Mouse (Mus musculus) left cerebral cortex, postnatal 25 days (tissue): ENCODE measurements around the gene Phc3. TPM values are rescaled to one million over a fixed set of nuclear protein-coding genes. Genes with fewer than 3 reads are reported as not detected.

ENCODE experiments used
- DNase-seq, 2 experiments: peaks; one replicate each; pipeline ENCODE4 v3.0.0; 2022; ENCODE audit warnings: low spot score in 2 of 2, mixed read lengths in 1 of 2
- intact Hi-C: fragments of 180-260 bp; cut with DNase I; formaldehyde crosslinking; loops from one replicate; pipeline ENCODE4 v1.15.1; 2025
- total RNA-seq, 2 experiments: library from RNA; stranded (reverse); gene quantifications; 2 replicates each; pipeline ENCODE4 v1.2.3; 2021

Phc3 gene
- total RNA-seq = 10 to 100 TPM; 35.5 to 38.8 TPM

DNA sequence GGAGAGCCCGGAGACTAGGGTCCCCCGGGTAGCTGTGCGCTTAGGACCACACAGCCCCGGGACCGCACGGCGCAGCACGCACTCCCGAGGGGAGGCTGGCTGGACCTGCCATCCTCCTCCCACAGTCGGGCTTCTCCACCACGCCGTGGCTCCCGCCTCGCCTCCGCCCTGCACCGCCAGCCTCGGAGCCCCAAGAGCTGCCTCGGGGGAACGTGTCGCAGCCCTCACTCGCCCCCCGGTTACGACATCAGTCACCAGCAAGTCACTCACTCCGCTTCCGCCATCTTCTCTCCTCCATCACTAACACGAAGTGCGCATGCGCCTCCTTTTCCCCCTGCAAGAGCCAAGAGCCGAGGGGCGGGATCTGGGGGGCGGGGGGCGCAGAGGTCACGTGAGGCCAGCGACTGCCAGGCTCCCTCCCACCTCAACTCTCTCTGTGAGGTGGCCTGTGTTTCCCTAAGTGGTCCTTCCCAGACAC is at the start of gene Phc3:
Gene Phc3 (minus strand): TSS at position 312 of the 478 bp plus-strand sequence.
- intact Hi-C loops = loop anchor here (2.0 to 10.0 kb wide), 2 partner anchors 28 to 166 kb away; no protein-coding TSS in a partner anchor

DNA sequence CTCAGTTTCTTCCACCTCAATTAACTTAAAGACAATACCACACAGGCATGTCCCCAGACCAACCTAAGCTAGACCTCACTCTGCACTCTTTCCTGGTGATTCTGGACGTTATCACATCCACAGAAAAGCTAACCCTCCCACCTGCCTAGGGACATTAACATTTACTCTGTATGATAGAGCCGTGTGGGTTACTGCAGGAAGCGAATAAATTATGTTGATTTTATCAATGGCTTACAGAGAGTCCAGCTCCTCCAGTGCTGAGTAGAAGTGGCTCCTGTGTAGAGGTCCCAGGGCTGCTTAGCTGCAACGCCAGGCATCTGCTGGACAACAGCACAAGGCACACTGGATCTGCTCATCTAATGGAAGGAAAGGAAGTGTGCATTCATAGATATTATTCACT is 48.4 kb upstream of the Phc3 start:
- intact Hi-C loops = no loop called here
- no peak for DNase-seq

More for the DNA sequence above, at the start of gene Phc3:
- DNase-seq = peak; percentile 93 to 95

DNA sequence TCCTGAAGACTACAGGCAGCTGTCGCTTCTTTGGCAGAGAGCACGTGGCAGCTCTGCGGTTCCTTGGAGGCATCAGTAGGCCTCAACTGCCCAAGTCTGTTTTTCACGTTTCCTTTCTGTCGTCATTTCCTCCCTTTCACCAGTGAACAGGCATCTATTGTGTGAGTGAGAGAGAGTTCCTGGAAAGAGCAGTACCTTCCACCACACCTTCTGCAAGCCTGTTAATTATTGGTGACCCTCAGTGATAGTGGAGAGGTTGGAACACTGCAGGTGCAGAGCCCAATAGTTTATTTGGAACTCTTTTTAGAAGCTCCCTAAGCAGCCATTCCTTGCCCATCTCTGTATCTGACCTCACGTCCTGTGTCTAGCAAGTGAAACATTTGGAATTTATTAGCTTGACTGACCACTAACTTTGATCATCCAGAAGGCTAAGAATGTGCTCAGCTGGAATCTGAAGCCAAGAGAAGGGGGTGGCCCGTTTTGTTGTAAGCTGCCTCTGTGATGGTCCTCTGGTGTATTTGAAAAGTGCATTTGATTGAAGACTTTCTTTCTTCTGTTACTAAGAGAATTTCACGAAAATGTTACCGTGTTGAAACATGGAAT is 47.5 kb upstream of the Phc3 start:
- DNase-seq = no peak
- intact Hi-C loops = no loop called here

DNA sequence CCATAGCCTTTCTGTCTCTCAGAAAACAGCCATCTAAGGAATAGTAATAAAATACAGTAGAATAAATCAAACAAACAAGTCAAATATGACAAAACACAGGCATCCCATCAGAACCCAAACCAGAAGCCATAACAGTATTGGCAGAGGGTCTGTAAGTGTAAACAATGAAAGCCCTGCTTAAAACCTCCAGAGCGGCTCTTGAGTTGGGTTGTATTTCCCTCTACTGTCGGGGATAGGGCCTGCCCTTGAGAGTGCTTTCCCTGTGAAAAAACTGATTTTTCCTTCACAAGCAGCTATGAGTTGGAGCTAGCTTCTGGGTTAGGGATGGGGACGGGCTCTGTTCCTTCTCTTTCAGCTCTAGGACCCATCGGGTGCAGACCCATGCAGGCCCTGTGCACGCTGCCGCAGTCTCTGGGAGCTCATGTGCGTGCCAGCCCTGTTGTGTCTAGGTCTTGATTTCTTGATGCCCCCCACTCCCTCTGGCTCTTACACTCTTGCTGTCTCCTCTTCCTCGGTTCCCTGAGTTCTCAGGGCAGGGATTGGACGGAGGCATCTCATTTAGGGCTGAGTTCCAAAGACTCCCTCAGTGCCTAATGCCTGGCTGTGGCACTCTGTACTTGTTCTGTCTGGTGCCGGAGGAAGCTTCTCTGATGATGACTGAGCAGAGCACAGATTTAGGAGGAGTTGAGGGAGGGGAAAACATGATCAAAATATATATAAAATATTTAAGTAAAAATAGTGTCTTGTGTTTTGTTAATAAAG is 46.6 kb upstream of the Phc3 start:
- intact Hi-C loops = no loop called here
- DNase-seq = no peak

DNA sequence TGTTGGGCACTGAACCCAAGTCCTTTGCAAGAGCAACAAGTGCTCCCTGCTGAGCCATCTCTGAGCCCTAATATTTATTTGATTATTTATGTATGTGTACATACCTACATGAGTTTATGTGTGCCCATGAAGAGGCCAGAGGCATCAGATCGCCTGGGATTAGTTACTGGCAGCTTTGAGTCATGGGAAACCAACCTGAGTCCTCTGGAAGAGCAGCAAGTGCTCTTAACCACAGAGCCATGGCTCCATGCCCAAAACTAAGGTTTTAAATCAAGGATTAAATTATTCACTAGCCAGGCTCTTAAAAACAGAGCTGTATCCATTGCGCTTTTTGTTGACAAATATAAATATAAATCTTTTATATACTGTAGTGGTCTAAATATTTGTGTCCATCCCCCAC is 45.2 kb upstream of the Phc3 start:
- intact Hi-C loops = no loop called here
- DNase-seq = no peak

DNA sequence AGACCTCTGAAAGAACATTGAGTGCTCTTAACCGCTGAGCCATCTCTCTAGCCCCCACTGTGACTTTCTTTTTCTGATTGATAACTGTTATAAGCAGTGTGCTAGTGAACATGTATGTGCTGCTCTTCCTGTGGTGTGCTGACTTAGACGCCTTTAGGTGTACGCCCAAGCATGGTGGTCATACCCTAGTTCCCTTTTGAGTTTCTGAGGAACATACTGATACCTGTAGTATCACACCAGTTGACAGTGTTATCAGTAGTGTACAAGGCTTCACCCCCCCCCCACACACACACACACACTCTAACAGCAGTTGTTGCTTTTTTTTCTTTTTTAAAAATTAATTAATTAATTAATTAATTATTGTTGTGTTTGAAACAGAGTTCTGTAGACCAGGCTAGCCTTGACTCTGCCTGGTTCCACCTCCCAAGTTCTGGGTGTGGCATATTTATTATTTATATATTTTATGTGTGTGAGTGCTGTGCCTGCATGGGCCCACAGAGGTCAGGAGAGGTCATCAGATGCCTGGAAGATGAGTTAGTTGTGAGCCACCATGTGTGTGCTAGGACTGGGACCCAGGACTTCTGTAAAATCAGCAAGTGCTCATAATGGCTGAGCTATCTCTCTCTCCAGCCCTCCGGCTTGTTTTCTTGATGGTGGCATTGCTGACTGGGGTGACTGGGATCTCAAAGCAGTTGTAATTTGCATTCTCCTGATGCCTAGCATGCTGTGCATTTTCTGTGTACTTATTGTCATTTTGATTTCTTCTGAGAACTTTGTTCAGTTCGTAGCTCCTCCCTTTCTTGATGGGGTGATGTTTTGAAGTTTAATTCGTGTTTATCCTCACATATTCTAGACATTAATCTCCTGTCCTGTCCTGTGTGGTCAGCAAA is 35.4 kb upstream of the Phc3 start:
- no peak for DNase-seq
- intact Hi-C loops = no loop called here

DNA sequence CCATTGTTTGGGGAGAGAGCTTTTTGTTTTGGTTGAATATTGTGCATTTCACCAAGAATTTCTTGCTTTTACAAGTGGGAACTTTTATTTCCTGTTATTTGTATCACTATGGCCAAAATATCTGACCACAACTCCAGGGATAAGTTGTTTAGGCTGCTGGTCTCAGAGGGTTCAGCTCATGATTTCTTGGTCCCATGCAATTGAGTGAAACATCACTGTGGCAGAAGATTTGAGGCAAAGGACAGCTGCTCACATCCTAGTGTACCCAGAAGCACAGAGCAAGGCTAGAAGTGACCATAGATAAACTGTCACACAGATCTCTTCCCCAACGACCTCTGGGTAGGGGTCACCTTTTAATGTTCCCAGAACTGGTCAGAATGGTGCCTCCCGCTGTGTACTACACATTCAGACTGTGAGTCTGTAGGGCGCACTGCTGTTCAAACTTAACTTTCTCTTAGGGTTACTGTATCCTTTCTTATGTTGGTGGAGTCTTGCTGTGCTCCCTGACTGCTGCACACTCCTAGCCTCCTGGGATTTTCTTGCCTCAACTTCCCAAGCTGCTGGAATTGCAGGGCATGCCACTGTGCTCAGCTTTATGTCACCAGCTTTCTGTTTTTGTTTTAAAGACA is 31.9 kb upstream of the Phc3 start:
- intact Hi-C loops = no loop called here
- DNase-seq = no peak

DNA sequence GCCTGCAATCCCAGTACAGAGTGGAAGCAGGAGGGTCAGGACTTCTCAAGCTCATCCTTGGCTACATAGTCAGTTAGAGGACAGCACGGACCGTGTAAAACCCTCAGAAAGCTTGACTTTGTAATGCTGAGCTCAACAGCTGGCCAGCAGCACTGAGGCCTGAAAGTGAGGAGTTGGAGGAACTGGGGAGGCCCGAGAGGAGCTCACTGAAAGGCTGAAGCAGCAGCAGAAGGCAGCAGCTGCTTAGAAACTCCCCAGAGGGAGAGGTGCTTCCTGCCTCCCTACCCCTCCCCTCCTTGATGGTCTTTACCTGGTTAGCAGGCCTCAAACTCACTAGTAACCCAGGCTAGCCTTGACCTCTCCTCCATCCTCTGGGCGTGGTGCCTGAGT is 30.8 kb upstream of the Phc3 start:
- intact Hi-C loops = no loop called here
- DNase-seq = no peak

DNA sequence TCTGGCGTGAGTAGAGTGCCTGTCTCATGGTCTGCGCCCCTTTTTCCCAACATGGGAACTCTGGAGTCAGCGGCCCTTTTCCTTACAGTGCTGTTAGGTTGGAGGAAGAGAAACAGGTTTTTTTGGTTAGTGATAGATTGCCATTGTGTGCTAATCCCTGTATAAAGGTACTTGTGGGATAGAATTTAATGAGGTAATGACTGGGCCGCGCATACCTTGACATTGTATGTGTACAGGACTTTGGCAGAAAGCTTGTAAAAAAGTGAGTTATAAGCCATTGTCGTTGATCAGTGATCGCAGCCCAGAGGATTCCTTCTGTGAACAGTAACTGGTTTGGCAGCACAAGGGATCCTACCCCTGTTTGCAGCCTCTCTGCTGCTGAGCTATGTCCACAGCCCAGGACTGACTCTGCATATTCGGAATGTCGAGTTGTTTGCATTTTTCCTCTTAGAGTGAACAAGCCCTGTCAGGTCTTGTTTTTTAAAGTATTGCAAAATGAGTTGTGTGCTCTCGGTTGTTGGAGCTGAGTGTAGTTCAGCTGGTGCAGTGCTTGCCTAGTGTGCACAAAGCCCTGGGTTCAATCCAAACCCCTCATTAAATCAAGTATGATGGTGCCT is 30.3 kb upstream of the Phc3 start:
- DNase-seq = no peak
- intact Hi-C loops = loop anchor here (5.0 kb wide), 1 partner anchor 397 kb away; the partner anchor contains the start of gene Mynn

DNA sequence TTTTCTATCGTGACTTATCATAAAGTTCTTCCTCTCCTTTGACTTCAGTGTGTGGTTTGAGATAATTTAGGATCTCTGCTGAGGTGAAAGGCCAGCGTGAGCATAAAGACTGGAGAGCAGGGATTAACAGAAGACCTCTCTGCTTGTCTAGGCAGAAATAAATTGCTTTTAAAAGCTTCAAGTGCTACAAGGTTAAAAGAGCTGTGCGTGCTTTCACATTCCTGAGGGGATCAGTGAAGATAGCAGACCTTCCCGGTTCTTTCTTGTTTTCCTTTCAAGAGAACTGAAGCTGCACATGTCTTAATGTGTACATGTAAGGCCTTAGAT is 27.4 kb upstream of the Phc3 start:
- no peak for DNase-seq
- intact Hi-C loops = loop anchor here (2.0 to 5.0 kb wide), 2 partner anchors 28 to 394 kb away; partner anchors contain the start of genes Mynn and Phc3

DNA sequence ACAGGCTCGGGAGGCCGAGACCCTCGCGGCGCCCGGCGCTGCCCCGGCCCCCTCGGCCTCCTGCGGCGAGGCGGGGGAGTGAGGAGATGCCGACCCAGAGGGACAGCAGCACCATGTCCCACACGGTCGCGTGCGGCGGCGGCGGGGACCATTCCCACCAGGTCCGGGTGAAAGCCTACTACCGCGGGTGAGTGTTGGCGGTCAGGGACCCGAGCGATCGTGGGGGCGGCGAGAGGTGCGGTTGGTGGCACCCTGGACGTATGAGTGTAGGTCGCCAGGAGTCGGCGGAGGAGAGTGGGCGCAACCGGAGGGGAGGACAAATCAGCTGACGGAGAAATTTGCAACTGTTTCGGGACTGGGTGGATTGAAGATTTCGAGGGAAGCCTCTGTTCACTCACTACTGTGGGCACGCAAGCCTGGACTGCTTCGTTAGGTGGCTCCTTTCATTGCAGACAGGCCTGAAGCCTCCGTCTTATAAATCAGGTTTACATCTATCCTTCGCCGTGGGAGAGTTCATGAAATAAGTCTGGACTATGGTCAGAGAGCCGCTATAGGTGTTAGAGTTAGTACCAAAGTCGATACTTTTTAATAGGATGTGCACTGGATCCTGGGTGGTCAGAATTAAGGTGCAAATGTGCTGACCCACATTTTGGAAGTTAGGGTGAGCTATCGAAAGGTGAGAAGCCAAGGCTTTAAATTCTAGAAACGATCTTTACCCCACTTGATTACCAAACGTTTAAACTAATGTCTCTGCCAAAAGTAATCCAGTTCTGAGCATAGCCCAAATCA is 26.9 kb upstream of the Phc3 start:
- intact Hi-C loops = loop anchor here (2.0 to 5.0 kb wide), 2 partner anchors 27 to 394 kb away; partner anchors contain the start of genes Mynn and Phc3
- DNase-seq = peak in 1 of 2 experiments; percentile 66

DNA sequence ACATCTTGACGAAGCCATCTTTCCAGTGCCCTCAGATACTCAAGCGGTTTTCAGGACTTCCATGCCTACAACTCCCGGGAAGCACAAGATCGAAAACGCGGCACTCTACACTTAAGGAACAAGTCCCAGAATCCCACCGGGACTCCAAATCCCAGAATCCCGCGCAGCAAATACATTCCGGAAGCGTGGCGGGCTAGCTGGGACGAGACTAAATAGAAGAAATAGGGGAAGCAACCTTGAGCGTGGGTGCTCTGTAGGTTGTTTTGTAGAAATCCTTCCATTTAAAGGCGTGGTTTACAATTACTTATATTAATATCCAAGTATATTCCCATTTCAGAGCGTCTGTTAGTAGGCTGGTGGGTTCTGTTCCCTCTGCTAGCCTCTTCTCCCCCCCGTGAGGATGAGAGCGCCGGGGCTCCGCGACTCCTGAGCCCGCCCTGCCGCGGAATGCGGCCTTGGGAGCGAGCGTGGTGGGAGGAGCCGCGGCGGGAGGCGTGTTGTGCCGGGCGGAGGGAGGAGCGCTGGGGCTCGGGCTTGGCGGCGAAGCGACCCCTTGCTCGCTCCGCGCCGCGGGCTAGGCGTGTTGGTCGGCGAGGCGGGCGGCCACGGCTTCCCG is 26.2 kb upstream of the Phc3 start, which contains the start of gene Prkci:
Gene Prkci (plus strand): TSS at position 465 of the 616 bp plus-strand sequence.
- intact Hi-C loops = loop anchor here (5.0 kb wide), 1 partner anchor 393 kb away; the partner anchor contains the start of gene Mynn

DNA sequence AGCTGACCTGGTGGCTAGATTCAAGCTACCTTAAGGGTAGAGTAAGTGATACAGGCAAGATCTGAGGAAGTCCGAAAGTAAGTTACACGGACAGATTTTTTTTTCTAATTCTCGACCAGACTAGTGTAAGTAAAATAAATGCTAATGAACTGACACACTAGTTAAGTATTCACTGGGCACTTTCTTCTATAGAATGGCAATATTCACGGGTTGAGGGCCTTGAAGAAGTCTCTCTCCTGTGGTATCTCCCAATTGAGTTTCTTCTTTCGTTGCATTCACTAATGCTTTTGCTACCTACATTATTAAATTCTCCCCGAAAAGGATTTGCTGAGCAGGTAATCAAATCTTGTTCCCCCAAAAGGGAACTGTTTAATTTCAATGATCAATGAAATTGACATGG is 25.6 kb upstream of the Phc3 start:
- intact Hi-C loops = loop anchor here (5.0 kb wide), 1 partner anchor 393 kb away; the partner anchor contains the start of gene Mynn
- no peak for DNase-seq

More for the DNA sequence above, 26.2 kb upstream of the Phc3 start, which contains the start of gene Prkci:
- DNase-seq = peak; percentile 94 to 95

DNA sequence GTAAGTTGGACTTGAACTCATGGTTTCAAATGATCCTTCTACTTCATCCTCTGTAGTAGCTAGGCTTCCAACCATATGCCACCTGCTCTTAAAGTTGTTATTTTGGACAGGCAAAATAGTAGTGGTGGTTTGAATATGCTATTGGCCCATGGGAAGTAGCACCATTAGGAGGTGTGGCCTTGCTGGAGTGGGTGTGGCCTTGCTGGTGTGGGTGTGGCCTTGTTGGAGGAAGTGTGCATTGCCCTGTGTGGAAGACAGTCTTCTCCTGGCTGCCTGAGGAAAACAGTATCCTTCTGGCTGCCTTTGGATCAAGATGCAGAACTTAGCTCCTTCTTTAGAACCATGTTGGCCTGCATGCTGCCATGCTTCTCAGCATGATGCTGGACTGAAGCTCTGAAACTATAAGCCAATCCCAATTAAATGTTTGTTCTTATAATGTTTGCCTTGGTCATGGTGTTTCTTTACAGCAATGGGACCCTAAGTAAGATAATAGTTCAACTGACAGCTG is 23.9 kb upstream of the Phc3 start:
- DNase-seq = no peak
- intact Hi-C loops = no loop called here

DNA sequence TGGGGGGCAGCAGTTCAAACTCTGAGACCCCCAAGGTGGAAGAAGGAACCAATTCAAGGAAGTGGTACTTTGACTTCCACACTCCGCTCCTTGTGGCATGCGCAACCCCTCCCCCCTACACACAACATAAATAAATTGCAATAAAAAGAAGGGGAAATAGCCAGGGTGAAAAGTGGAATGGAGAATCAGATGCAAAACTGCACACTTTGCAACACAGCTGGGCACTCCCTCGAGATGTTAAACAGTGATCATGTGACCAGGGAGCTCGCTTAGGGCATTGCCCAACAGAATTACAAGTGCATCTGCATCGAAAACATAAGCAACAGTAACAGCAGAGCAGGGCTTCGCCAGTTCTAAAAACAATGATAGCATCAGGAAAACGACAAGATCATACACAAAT is 22.9 kb upstream of the Phc3 start:
- intact Hi-C loops = no loop called here
- DNase-seq = no peak

DNA sequence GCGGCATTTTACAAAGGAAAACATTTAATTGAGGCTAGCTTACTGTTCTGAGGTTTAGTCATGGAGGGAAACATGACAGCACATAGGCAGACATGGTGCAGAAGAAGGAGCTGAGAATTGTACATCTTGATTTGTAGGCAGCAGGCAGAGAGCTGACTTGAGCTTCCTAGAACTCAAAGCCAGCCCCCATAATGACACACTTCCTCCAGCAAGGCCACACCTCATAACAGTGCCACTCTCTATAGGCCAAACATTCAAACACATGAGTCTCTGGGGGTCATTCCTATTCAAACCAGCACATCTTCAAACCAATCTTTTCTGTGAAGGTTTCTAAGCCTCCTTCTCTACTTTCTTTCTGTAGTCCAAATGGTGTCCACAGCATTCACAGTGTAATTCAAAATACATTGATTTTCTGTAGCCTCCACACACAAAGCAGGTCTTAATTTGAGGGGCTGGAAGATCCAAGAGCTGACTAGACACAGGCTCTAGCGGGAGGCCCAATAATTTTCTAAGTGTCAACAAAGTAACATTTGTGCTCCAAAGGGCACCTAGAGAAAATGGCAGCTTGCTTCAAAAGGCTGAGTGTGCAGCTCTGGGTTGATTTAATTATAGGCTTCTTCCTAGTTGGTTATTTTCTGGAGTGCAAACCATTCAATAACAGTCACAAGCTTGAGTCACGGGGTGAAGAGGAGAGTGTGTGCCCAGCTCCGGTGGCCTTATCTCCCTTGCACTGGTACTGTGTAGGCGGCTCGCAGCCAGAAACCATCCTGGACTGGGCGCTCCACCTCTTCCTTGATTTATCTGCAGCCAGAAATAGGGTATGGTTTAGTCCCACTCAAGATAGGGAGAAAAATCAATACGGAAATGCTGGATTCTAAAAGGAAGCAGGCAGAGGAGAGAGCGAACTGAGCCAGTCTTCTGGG is 18.4 kb upstream of the Phc3 start:
- no peak for DNase-seq
- intact Hi-C loops = no loop called here
